Mouse (Mus musculus) MEL (cell line): ENCODE data around the gene Ostf1.

ENCODE experiments used
- CHD2 ChIP-seq: IDR thresholded peaks from 2 replicates; pipeline ENCODE4 v1.6.1; 2011; ENCODE audit warnings: low read length, improper control_type of control experiment
- CTCF ChIP-seq, 3 experiments: IDR thresholded peaks in 2 of 3; conservative IDR thresholded peaks in 1 of 3; 2 replicates each; pipeline ENCODE4 v1.5.1; 2011 to 2012; ENCODE audit warnings: low read length in 3 of 3, low read depth in 2 of 3, mild to moderate bottlenecking in 2 of 3, improper control_type of control experiment in 1 of 3, inconsistent platforms in 1 of 3, mixed read lengths in 1 of 3, moderate library complexity in 1 of 3; ENCODE audit not compliant: control insufficient read depth in 1 of 3, insufficient read depth in 1 of 3, poor library complexity in 1 of 3, severe bottlenecking in 1 of 3
- EP300 ChIP-seq, 2 experiments: IDR thresholded peaks; 2 replicates each; pipeline ENCODE4 v1.6.1; 2011; ENCODE audit warnings: improper control_type of control experiment in 2 of 2, low read length in 2 of 2, low read depth in 1 of 2, mild to moderate bottlenecking in 1 of 2
- GABPA ChIP-seq: IDR thresholded peaks from 2 replicates; pipeline ENCODE4 v1.6.1; 2012; ENCODE audit warnings: low read depth, mild to moderate bottlenecking, inconsistent platforms, low read length, improper control_type of control experiment, moderate library complexity
- MAX ChIP-seq: IDR thresholded peaks from 2 replicates; pipeline ENCODE4 v1.6.1; 2011; ENCODE audit warnings: low read length, improper control_type of control experiment
- NRF1 ChIP-seq: IDR thresholded peaks from 2 replicates; pipeline ENCODE4 v1.6.1; 2014; ENCODE audit warnings: low read depth, mild to moderate bottlenecking, inconsistent platforms, low read length, improper control_type of control experiment, moderate library complexity; ENCODE audit not compliant: poor library complexity, insufficient read depth, severe bottlenecking
- POLR2A ChIP-seq, 2 experiments: IDR thresholded peaks; 2 replicates each; pipeline ENCODE4 v1.6.1; 2011 to 2012; ENCODE audit warnings: low read length in 2 of 2, mild to moderate bottlenecking in 2 of 2, control low read depth in 1 of 2, improper control_type of control experiment in 1 of 2, low read depth in 1 of 2, moderate library complexity in 1 of 2; ENCODE audit not compliant: control insufficient read depth in 1 of 2, insufficient read depth in 1 of 2, poor library complexity in 1 of 2
- POLR2AphosphoS2 ChIP-seq: IDR thresholded peaks from 2 replicates; pipeline ENCODE4 v1.6.1; 2011; ENCODE audit warnings: low read length, improper control_type of control experiment
- RCOR1 ChIP-seq: IDR thresholded peaks from 2 replicates; pipeline ENCODE4 v1.6.1; 2012; ENCODE audit warnings: low read depth, mild to moderate bottlenecking, inconsistent platforms, low read length, improper control_type of control experiment
- SIN3A ChIP-seq: IDR thresholded peaks from 2 replicates; pipeline ENCODE4 v1.6.1; 2012; ENCODE audit warnings: low read length, improper control_type of control experiment, inconsistent platforms
- TAL1 ChIP-seq: IDR thresholded peaks from 2 replicates; pipeline ENCODE4 v1.6.1; 2012; ENCODE audit warnings: mild to moderate bottlenecking, inconsistent platforms, low read length, moderate library complexity, mixed read lengths
- UBTF ChIP-seq: IDR thresholded peaks from 2 replicates; pipeline ENCODE4 v1.6.1; 2012; ENCODE audit warnings: low read depth, mild to moderate bottlenecking, inconsistent platforms, low read length, improper control_type of control experiment, moderate library complexity, borderline replicate concordance; ENCODE audit not compliant: insufficient read depth
- ZC3H11A ChIP-seq: IDR thresholded peaks from 2 replicates; pipeline ENCODE4 v1.6.1; 2012; ENCODE audit warnings: low read depth, mild to moderate bottlenecking, inconsistent platforms, low read length, improper control_type of control experiment
- ZKSCAN1 ChIP-seq: IDR thresholded peaks from 2 replicates; pipeline ENCODE4 v1.6.1; 2012; ENCODE audit warnings: low read depth, mild to moderate bottlenecking, inconsistent platforms, low read length, improper control_type of control experiment, moderate library complexity

DNA sequence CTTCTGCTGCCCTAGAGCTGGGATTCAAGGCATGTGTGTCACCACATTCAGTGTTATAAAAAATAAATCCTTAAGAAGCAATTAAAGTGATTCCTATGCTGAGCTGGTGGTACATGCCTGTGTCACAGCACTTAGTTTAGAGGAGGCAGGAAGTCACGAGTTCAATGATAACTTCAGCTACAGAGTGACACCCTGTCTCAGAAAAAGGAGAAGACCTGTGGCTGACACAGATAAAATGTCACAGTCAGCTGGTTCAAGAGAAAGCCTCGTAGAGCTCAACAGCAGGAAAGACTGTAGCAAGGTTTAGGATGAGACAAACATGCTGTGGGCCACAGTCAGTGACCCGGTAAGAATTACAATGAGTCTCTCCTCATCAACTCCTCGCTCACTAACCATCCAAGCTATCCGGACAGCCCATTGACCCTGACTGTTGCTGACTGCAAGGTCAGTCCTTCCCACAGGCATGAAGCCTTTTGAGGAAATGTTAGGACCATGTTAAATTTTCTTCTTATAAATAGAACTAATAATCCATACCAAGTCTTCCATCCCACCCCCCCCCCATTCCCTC lies 15.3 kb upstream of the Ostf1 start:
- TF ChIP-seq POLR2AphosphoS2 (no peak), CTCF (IDR thresholded peaks at IDR 0.05 in 2 of 3, conservative IDR thresholded peaks at IDR 0.05 in 1 of 3; ENCODE audit: control insufficient read depth in 1 of 3, insufficient read depth in 1 of 3, low read depth in 2 of 3, low read length in 3 of 3, poor library complexity in 1 of 3, severe bottlenecking in 1 of 3) (no peak), POLR2A (IDR thresholded peaks at IDR 0.05; ENCODE audit: control insufficient read depth in 1 of 2, insufficient read depth in 1 of 2, low read depth in 1 of 2, low read length in 2 of 2, poor library complexity in 1 of 2) (peak; percentile 23 to 59; a peak in 2 of 4 replicates), EP300 (IDR thresholded peaks at IDR 0.05; ENCODE audit: low read depth in 1 of 2, low read length in 2 of 2) (peak; percentile 90 to 95), RCOR1 (no peak; the same call in 1 of the 2 replicates), UBTF (no peak), ZKSCAN1 (no peak), NRF1 (no peak), CHD2 (no peak), ZC3H11A (no peak), SIN3A (peak; percentile 93), GABPA (no peak), MAX (no peak; the same call in none of the 2 replicates), TAL1 (peak; percentile 94)
